Mouse (Mus musculus) G1E (cell line): ENCODE results near the gene Rap1gap2.

Source experiments
- CTCF ChIP-seq: IDR thresholded peaks from 2 replicates; pipeline ENCODE4 v1.5.1; 2012; ENCODE audit warnings: low read depth, low read length, inconsistent platforms, mixed read lengths
- GATA1 ChIP-seq: IDR thresholded peaks from 2 replicates; pipeline ENCODE4 v1.6.1; 2012; ENCODE audit warnings: borderline replicate concordance, low read length, inconsistent platforms, mixed read lengths
- GATA2 ChIP-seq: IDR thresholded peaks from 2 replicates; pipeline ENCODE4 v1.6.1; 2012; ENCODE audit warnings: low read depth, low read length, inconsistent platforms, borderline replicate concordance
- POLR2AphosphoS5 ChIP-seq: IDR thresholded peaks from 2 replicates; pipeline ENCODE4 v1.6.1; 2012; ENCODE audit warnings: low read depth, low read length, inconsistent platforms; ENCODE audit not compliant: insufficient replicate concordance
- TAL1 ChIP-seq: conservative IDR thresholded peaks from 2 replicates; pipeline ENCODE4 v1.6.1; 2012; ENCODE audit warnings: low read depth, low read length, inconsistent platforms, mixed read lengths

GRCm38 (mm10) chr11:74491130-74491529 lies 119.6 kb downstream of the Rap1gap2 start:
- no peak for TF ChIP-seq POLR2AphosphoS5
- TF ChIP-seq TAL1: no peak
- no peak for TF ChIP-seq CTCF
- TF ChIP-seq GATA1: no peak
- TF ChIP-seq GATA2: no peak
